Mouse (Mus musculus): ENCODE data around the gene Gm28048.

Gene Gm28048

GRCm38 (mm10) chr11:22793176-22793880 is 188.6 kb downstream of the Gm28048 start:
- no peak for DNase-seq (ENCODE audit: low spot score)

GRCm38 (mm10) chr11:22792149-22792548 is 189.7 kb downstream of the Gm28048 start:
- DNase-seq (ENCODE audit: low spot score), result no peak

GRCm38 (mm10) chr11:22791726-22792125 is 190.2 kb downstream of the Gm28048 start:
- no peak for DNase-seq (ENCODE audit: low spot score)

- DNase-seq (ENCODE audit: low spot score), result no peak
These were observed 194.1 kb downstream of the Gm28048 start for GRCm38 (mm10) chr11:22787833-22788232.

Data from layer of hippocampus, adult 11-12 months (tissue).